Mouse (Mus musculus) embryonic facial prominence, embryonic 13.5 days (tissue): Measurements from ENCODE around the gene Sptbn1. TPM values are rescaled to one million over a fixed set of nuclear protein-coding genes. Genes with fewer than 3 reads are reported as not detected.

Source experiments
- ATAC-seq: fragments of 200-750 bp; cut with Nextera tagmentation; 2 replicates; pipeline ENCODE4 v1.8.0; 2017; ENCODE audit warnings: low read depth; ENCODE audit not compliant: insufficient number of reproducible peaks, insufficient read depth, low FRiP score, low TSS enrichment
- H3K27ac ChIP-seq: fragments of 300-500 bp; sonication (generic); 2 replicates; pipeline ENCODE4 v1.5.1; 2015; ENCODE audit warnings: moderate library complexity, mild to moderate bottlenecking, inconsistent platforms
- H3K27me3 ChIP-seq: fragments of 300-500 bp; sonication (generic); 2 replicates; pipeline ENCODE4 v1.6.1; 2015; ENCODE audit warnings: mild to moderate bottlenecking, inconsistent platforms
- H3K36me3 ChIP-seq: fragments of 300-500 bp; sonication (generic); 2 replicates; pipeline ENCODE4 v1.6.1; 2015; ENCODE audit warnings: mild to moderate bottlenecking, inconsistent platforms
- H3K4me1 ChIP-seq: fragments of 300-500 bp; sonication (generic); 2 replicates; pipeline ENCODE4 v1.6.1; 2015; ENCODE audit warnings: inconsistent platforms
- H3K4me2 ChIP-seq: fragments of 300-500 bp; sonication (generic); 2 replicates; pipeline ENCODE4 v1.6.1; 2015; ENCODE audit warnings: moderate library complexity, mild to moderate bottlenecking, inconsistent platforms
- H3K4me3 ChIP-seq: fragments of 300-500 bp; sonication (generic); 2 replicates; pipeline ENCODE4 v1.5.1; 2015; ENCODE audit warnings: mild to moderate bottlenecking, inconsistent platforms
- H3K9ac ChIP-seq: fragments of 300-500 bp; sonication (generic); 2 replicates; pipeline ENCODE4 v1.6.1; 2015; ENCODE audit warnings: mild to moderate bottlenecking, inconsistent platforms
- H3K9me3 ChIP-seq: fragments of 300-500 bp; sonication (generic); 2 replicates; pipeline ENCODE4 v1.6.1; 2016; ENCODE audit warnings: inconsistent platforms
- WGBS: fragments of 180-500 bp; shearing (Covaris S2); methylation state at CpG from one replicate; pipeline ENCODE4 v1.1.7; 2015; ENCODE audit warnings: mixed read lengths; 5-methylcytosine and 5-hydroxymethylcytosine counted together
- polyA plus RNA-seq: library from polyadenylated mRNA; unstranded; fragments of >200 nt; fragmentation: Nextera tagmentation; extraction: Ambion mirVana; gene quantifications from 2 replicates; pipeline ENCODE4 v1.2.1, GENCODE M21; 2015

Sptbn1 gene
- polyA plus RNA-seq, 1 experiment from 2014 or later, result 80.9 TPM

- Histone ChIP-seq H3K9ac (no peak overlapping the region), H3K4me1 (no peaks in the 10 kb centered on the region), H3K27ac (no peak overlapping the region), H3K27me3 (no peaks in the 10 kb centered on the region), H3K4me2 (no peak overlapping the region), H3K9me3 (no peaks in the 10 kb centered on the region), H3K36me3 (peaks cover 70% of the 10 kb centered on the region), H3K4me3 (no peak overlapping the region)
- 91% methylated on average over 1 of the region's 1 CpGs for WGBS
- no peak for ATAC-seq
Observed at GRCm38 (mm10) chr11:30147882-30148281, 120.1 kb downstream of the Sptbn1 start.

DNA sequence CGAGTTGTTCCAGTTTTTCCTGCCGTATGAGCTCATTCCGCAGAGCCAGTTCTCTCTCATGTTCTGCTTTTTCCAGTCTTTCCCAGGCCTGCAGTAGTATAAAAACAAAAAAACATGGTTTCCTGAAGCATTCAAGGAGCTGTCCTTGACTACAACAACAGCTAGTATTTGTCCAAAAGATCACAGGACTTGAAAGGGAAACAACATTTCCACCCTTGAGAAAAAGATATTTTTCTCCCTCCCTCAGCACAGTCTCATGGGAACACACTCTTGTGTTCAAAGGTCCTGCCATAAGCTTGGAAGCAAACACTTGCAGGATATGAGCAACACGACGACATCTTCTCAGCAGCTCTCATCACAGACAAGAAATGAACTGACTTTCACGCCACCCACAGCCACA, 124.9 kb downstream of the Sptbn1 start:
- no peaks in the 10 kb centered on the region for H3K4me1 ChIP-seq
- no peaks in the 10 kb centered on the region for H3K9me3 ChIP-seq
- WGBS, result 84% methylated on average over 6 of the region's 6 CpGs
- peaks cover 87% of the 10 kb centered on the region for H3K36me3 ChIP-seq
- H3K9ac ChIP-seq, result no peak overlapping the region
- ATAC-seq, result no peak
- no peaks in the 10 kb centered on the region for H3K27me3 ChIP-seq
- no peak overlapping the region for H3K4me2 ChIP-seq
- H3K4me3 ChIP-seq, result no peak overlapping the region
- no peak overlapping the region for H3K27ac ChIP-seq

- ATAC-seq, result no peak
- Histone ChIP-seq H3K4me2 (no peak overlapping the region), H3K27ac (no peak overlapping the region), H3K27me3 (no peaks in the 10 kb centered on the region), H3K4me3 (no peak overlapping the region), H3K4me1 (no peaks in the 10 kb centered on the region), H3K9me3 (no peaks in the 10 kb centered on the region), H3K9ac (no peak overlapping the region), H3K36me3 (peaks cover 94% of the 10 kb centered on the region)
- 78% methylated on average over 17 of the region's 17 CpGs for WGBS
Observed at GRCm38 (mm10) chr11:30139165-30139826, 128.7 kb downstream of the Sptbn1 start.

DNA sequence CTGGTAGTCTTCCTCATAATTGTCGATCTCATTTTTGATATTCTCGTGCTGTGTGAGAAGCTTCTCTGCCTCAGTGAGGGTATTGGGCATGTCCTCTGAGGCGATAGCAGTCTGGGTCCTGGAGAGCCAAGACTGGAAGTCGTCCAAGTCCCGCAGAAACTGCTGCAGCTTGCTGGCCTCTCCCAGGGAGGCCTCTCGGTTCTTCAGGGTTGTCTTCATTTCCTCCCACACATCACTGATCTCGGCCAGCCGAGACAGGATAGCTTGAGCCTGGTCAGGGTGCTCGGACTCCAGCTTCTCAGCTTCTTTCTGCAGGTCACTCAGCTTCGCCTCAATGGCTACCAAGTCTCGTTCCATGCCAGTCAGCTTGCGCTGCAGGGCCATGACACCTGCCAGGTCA, 130.9 kb downstream of the Sptbn1 start:
- ATAC-seq, result no peak
- no peak overlapping the region for H3K4me2 ChIP-seq
- no peaks in the 10 kb centered on the region for H3K27me3 ChIP-seq
- no peak overlapping the region for H3K9ac ChIP-seq
- no peaks in the 10 kb centered on the region for H3K9me3 ChIP-seq
- H3K36me3 ChIP-seq, result peaks cover 96% of the 10 kb centered on the region
- no peaks in the 10 kb centered on the region for H3K4me1 ChIP-seq
- 90% methylated on average over 12 of the region's 12 CpGs for WGBS
- no peak overlapping the region for H3K4me3 ChIP-seq
- no peak overlapping the region for H3K27ac ChIP-seq

GRCm38 (mm10) chr11:30134058-30134457, 133.9 kb downstream of the Sptbn1 start:
- peaks cover 87% of the 10 kb centered on the region for H3K36me3 ChIP-seq
- 67% methylated on average over 1 of the region's 1 CpGs for WGBS
- no peaks in the 10 kb centered on the region for H3K9me3 ChIP-seq
- H3K4me2 ChIP-seq, result no peak overlapping the region
- ATAC-seq, result no peak
- H3K27me3 ChIP-seq, result no peaks in the 10 kb centered on the region
- no peak overlapping the region for H3K4me3 ChIP-seq
- H3K9ac ChIP-seq, result no peak overlapping the region
- H3K27ac ChIP-seq, result no peak overlapping the region
- H3K4me1 ChIP-seq, result no peaks in the 10 kb centered on the region

GRCm38 (mm10) chr11:30132581-30132980, 135.4 kb downstream of the Sptbn1 start:
- no peaks in the 10 kb centered on the region for H3K4me1 ChIP-seq
- H3K4me2 ChIP-seq, result no peak overlapping the region
- H3K27ac ChIP-seq, result no peak overlapping the region
- peaks cover 86% of the 10 kb centered on the region for H3K36me3 ChIP-seq
- ATAC-seq, result no peak
- H3K4me3 ChIP-seq, result no peak overlapping the region
- WGBS, result 94% methylated on average over 6 of the region's 6 CpGs
- no peaks in the 10 kb centered on the region for H3K9me3 ChIP-seq
- H3K9ac ChIP-seq, result no peak overlapping the region
- no peaks in the 10 kb centered on the region for H3K27me3 ChIP-seq

DNA sequence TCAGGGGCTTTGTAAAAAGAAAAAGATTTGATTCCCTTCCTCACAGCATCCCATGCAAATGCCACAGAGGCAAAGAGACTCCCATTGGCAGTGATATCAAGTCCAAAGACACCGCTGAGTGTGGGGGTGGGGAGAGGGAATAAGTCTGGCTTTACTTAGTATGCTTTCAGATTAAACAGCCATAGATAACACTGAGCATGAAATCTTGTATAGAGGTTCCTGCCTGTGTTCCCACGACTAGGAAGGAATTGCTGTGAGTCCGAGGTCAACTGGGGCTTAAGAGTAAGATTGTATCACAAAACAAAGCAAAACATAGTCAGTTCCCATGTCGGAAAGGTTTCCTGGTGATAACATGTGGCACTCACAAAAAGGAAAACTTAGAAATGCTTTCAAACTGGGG, 136.3 kb downstream of the Sptbn1 start:
- no peak overlapping the region for H3K9ac ChIP-seq
- H3K27me3 ChIP-seq, result no peaks in the 10 kb centered on the region
- no peaks in the 10 kb centered on the region for H3K9me3 ChIP-seq
- H3K4me1 ChIP-seq, result no peaks in the 10 kb centered on the region
- no peak overlapping the region for H3K4me3 ChIP-seq
- H3K36me3 ChIP-seq, result peaks cover 84% of the 10 kb centered on the region
- no peak for ATAC-seq
- 61% methylated on average over 4 of the region's 4 CpGs for WGBS
- no peak overlapping the region for H3K27ac ChIP-seq
- no peak overlapping the region for H3K4me2 ChIP-seq

DNA sequence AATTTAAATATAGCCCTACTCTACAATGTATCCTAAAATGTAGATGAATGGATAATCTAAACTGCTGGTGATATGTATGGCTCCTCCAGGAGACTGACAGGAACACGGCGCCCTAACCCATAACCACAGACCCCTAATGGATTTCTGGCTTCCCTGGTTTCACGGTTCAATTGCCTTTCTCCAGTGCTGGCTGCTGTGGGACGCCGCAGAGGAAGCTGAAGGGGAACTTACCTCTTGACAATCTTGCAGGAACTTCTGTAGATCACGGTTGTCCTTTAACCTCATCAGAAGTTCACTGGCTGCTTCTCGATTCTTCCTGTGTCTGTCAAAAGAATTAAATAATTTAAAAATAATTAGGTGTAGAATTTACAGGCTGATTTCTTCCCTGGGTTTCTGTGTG, 138.6 kb downstream of the Sptbn1 start:
- Histone ChIP-seq H3K4me2 (no peak overlapping the region), H3K4me3 (no peak overlapping the region), H3K9ac (no peak overlapping the region), H3K4me1 (no peaks in the 10 kb centered on the region), H3K27ac (no peak overlapping the region), H3K36me3 (peaks cover 82% of the 10 kb centered on the region), H3K27me3 (no peaks in the 10 kb centered on the region), H3K9me3 (no peaks in the 10 kb centered on the region)
- ATAC-seq, result no peak
- 74% methylated on average over 7 of the region's 7 CpGs for WGBS

DNA sequence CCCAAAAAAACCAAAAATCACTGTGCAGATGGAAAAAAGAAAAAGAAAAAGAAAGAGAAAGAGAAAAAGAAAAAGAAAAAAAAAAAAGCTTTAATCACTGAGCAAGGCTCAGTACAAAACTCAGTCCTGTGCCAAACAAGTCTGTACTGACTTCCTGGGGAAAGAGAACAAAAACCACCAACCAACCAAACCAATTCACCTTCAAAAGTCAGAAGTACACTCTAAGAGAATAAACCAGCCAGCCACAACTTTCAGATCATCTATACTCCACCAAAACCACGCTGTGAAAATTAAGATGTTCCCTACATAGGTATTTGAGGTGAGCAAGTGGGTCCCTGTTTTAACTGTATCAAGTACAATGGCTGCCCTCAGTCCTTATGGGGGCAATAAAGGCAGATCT, 141.1 kb downstream of the Sptbn1 start:
- Histone ChIP-seq H3K4me3 (no peak overlapping the region), H3K9ac (no peak overlapping the region), H3K27ac (no peak overlapping the region), H3K36me3 (peaks cover 82% of the 10 kb centered on the region), H3K27me3 (no peaks in the 10 kb centered on the region), H3K9me3 (no peaks in the 10 kb centered on the region), H3K4me1 (no peaks in the 10 kb centered on the region), H3K4me2 (no peak overlapping the region)
- ATAC-seq, result no peak
- WGBS, result 94% methylated on average over 1 of the region's 1 CpGs

DNA sequence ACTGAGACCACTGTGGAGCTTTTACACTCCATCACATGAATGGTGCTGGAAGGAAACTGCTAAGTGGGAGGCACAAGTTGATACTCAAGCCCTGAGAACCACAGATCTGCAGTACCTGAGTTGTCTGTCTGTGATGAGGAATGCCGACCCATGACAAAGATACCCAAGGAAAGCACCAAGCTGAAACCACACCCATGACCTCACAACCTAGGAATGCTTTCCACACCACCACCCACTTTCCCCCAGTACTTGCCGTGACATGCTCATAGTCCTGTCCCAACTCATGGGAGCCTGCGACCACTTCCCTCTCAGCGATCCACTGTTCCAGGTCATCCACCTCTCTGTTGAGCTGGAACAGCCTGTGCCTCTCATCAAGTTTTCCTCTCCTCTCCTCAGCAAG, 149.9 kb downstream of the Sptbn1 start:
- no peaks in the 10 kb centered on the region for H3K4me1 ChIP-seq
- ATAC-seq, result no peak
- no peak overlapping the region for H3K4me3 ChIP-seq
- H3K27ac ChIP-seq, result no peak overlapping the region
- no peaks in the 10 kb centered on the region for H3K27me3 ChIP-seq
- WGBS, result 87% methylated on average over 4 of the region's 4 CpGs
- no peaks in the 10 kb centered on the region for H3K9me3 ChIP-seq
- H3K9ac ChIP-seq, result no peak overlapping the region
- peaks cover 95% of the 10 kb centered on the region for H3K36me3 ChIP-seq
- no peak overlapping the region for H3K4me2 ChIP-seq

DNA sequence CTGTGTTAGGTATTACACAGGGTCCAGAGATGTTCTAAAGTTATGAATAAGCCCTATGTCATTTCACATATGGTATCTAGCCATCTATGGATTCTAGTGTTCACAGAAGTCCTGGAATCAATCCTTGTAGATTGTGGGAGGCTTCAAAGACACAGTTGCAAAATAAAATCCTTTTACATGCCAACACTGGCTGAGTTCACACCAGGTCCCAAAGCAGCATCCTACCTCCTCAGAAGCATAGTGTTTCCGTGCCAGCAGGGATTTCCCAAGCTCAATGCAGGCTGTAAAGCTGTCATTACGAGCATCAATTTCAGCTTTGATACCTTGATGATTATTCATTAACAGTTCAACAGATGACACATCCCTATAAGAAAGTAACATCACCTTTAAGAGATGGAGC, 154.3 kb downstream of the Sptbn1 start:
- no peak for ATAC-seq

DNA sequence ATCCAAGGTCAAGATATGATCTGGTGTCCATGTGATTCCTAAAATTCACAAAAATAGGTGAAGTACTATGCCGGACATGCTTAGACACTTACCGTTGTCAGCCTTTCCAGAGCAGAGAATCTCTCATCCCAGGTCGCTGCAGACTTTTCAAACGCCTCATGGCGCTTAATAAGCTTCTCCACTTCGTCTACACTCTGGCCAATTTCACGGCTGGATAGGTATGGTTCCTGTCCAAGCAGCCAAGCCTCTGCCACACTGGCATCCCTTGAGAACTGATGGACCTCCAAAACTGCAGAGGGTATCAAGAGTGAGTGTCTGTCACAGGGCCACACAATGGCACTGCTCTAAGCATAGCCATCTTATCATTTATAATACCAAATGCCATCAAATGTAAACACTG, 157.3 kb downstream of the Sptbn1 start:
- no peak overlapping the region for H3K9ac ChIP-seq
- no peak overlapping the region for H3K27ac ChIP-seq
- H3K9me3 ChIP-seq, result no peaks in the 10 kb centered on the region
- H3K27me3 ChIP-seq, result no peaks in the 10 kb centered on the region
- H3K4me1 ChIP-seq, result no peaks in the 10 kb centered on the region
- 92% methylated on average over 7 of the region's 7 CpGs for WGBS
- H3K4me2 ChIP-seq, result no peak overlapping the region
- ATAC-seq, result no peak
- H3K36me3 ChIP-seq, result peaks cover 85% of the 10 kb centered on the region
- H3K4me3 ChIP-seq, result no peak overlapping the region

More for the DNA sequence above, 154.3 kb downstream of the Sptbn1 start:
- no peaks in the 10 kb centered on the region for H3K9me3 ChIP-seq
- no peaks in the 10 kb centered on the region for H3K27me3 ChIP-seq
- no peaks in the 10 kb centered on the region for H3K4me1 ChIP-seq
- no peak overlapping the region for H3K9ac ChIP-seq
- H3K27ac ChIP-seq, result no peak overlapping the region
- no peak overlapping the region for H3K4me2 ChIP-seq
- 90% methylated on average over 2 of the region's 2 CpGs for WGBS
- peaks cover 91% of the 10 kb centered on the region for H3K36me3 ChIP-seq
- no peak overlapping the region for H3K4me3 ChIP-seq
